Mouse (Mus musculus) kidney, adult 2 months (tissue): ENCODE measurements at regions not wholly inside any gene's neighbourhood (a gene's known extent, or its start where the extent isn't known, plus 50 kb on each side); places are given as distances from the start of the nearest gene placed in this dataset.
A peak's percentile ranks its signal among the peaks of the same experiment; 100 is the strongest.

Source experiments
- DNase-seq: peaks from one replicate; pipeline ENCODE4 v3.0.0; 2021
- H3K27ac ChIP-seq: fragments of 200-500 bp; 2 replicates; pipeline ENCODE4 v1.5.1; 2012; ENCODE audit warnings: low read depth, low read length, control low read depth, inconsistent platforms; ENCODE audit not compliant: insufficient read depth
- H3K27me3 ChIP-seq: fragments of 200-500 bp; replicated peaks from 2 replicates; pipeline ENCODE4 v1.6.1; 2012; ENCODE audit warnings: mild to moderate bottlenecking, moderate library complexity, low read length, inconsistent platforms; ENCODE audit not compliant: control insufficient read depth, insufficient read depth
- H3K36me3 ChIP-seq: fragments of 200-500 bp; 2 replicates; pipeline ENCODE4 v1.6.1; 2012; ENCODE audit warnings: mild to moderate bottlenecking, moderate library complexity, low read length, inconsistent platforms; ENCODE audit not compliant: control insufficient read depth, insufficient read depth
- H3K4me1 ChIP-seq: fragments of 200-500 bp; 2 replicates; pipeline ENCODE4 v1.6.1; 2011; ENCODE audit warnings: low read length; ENCODE audit not compliant: control insufficient read depth, insufficient read depth
- H3K4me3 ChIP-seq: fragments of 200-500 bp; 2 replicates; pipeline ENCODE4 v1.5.1; 2011; ENCODE audit warnings: mild to moderate bottlenecking, low read depth, low read length, control low read depth; ENCODE audit not compliant: insufficient read depth
- CTCF ChIP-seq: fragments of 200-500 bp; conservative IDR thresholded peaks from 2 replicates; pipeline ENCODE4 v1.5.1; 2011; ENCODE audit warnings: low read depth, mild to moderate bottlenecking, control low read depth, low read length, moderate library complexity, mixed read lengths; ENCODE audit not compliant: insufficient read depth, insufficient read length
- POLR2A ChIP-seq: fragments of 200-500 bp; IDR thresholded peaks from one replicate; pipeline ENCODE4 v1.6.1; 2011; ENCODE audit warnings: low read depth, low read length, control low read depth
- WGBS: fragments of 180-500 bp; shearing (Covaris S2); methylation state at CpG from one replicate; pipeline ENCODE4 v1.1.7; 2018; 5-methylcytosine and 5-hydroxymethylcytosine counted together

- Histone ChIP-seq H3K27ac (no peak overlapping the region), H3K27me3 (no peaks in the 10 kb centered on the region), H3K4me1 (no peaks in the 10 kb centered on the region), H3K36me3 (no peaks in the 10 kb centered on the region), H3K4me3 (no peak overlapping the region)
- WGBS = 41% methylated on average over 12 of the region's 12 CpGs
- TF ChIP-seq CTCF = no peak
- TF ChIP-seq POLR2A = no peak
- peak; percentile 81 for DNase-seq
Measured at GRCm38 (mm10) chr12:106955778-106956177, 532.7 kb upstream of the 3110018I06Rik start.

- TF ChIP-seq POLR2A = no peak
- TF ChIP-seq CTCF = no peak
- no peak for DNase-seq
- no peaks in the 10 kb centered on the region for H3K4me1 ChIP-seq
- no peak overlapping the region for H3K27ac ChIP-seq
- 76% methylated on average over 6 of the region's 6 CpGs for WGBS
- no peak overlapping the region for H3K4me3 ChIP-seq
- H3K36me3 ChIP-seq = no peaks in the 10 kb centered on the region
- H3K27me3 ChIP-seq = no peaks in the 10 kb centered on the region
Measured at GRCm38 (mm10) chr12:106956266-106956665, 532.2 kb upstream of the 3110018I06Rik start.

- no peak overlapping the region for H3K27ac ChIP-seq
- 71% methylated on average over 4 of the region's 4 CpGs for WGBS
- H3K4me3 ChIP-seq = no peak overlapping the region
- DNase-seq = no peak
- no peaks in the 10 kb centered on the region for H3K27me3 ChIP-seq
- H3K36me3 ChIP-seq = no peaks in the 10 kb centered on the region
- TF ChIP-seq CTCF (no peak), POLR2A (no peak)
- H3K4me1 ChIP-seq = no peaks in the 10 kb centered on the region
Measured at GRCm38 (mm10) chr12:106961991-106962390, 526.4 kb upstream of the 3110018I06Rik start.

- Histone ChIP-seq H3K36me3 (no peaks in the 10 kb centered on the region), H3K4me1 (no peaks in the 10 kb centered on the region), H3K27ac (no peak overlapping the region), H3K27me3 (no peaks in the 10 kb centered on the region), H3K4me3 (no peak overlapping the region)
- DNase-seq = no peak
- TF ChIP-seq POLR2A (no peak), CTCF (peak; percentile 40; the same call in 1 of the 2 replicates)
- 63% methylated on average over 5 of the region's 5 CpGs for WGBS
Measured at GRCm38 (mm10) chr12:106963762-106964161, 524.7 kb upstream of the 3110018I06Rik start.

- no peak for TF ChIP-seq POLR2A
- TF ChIP-seq CTCF = no peak
- no peak for DNase-seq
- Histone ChIP-seq H3K4me3 (no peak overlapping the region), H3K36me3 (no peaks in the 10 kb centered on the region), H3K27me3 (no peaks in the 10 kb centered on the region), H3K27ac (no peak overlapping the region), H3K4me1 (no peaks in the 10 kb centered on the region)
- 57% methylated on average over 5 of the region's 5 CpGs for WGBS
Measured at GRCm38 (mm10) chr12:106969873-106970272, 518.6 kb upstream of the 3110018I06Rik start.

GRCm38 (mm10) chr12:106992421-106992820 lies 496.0 kb upstream of the 3110018I06Rik start:
- H3K4me3 ChIP-seq = no peak overlapping the region
- H3K27ac ChIP-seq = peak overlapping the region; percentile 51; the same call in 1 of the 2 replicates
- WGBS = 42% methylated on average over 3 of the region's 3 CpGs
- H3K4me1 ChIP-seq = no peaks in the 10 kb centered on the region
- H3K36me3 ChIP-seq = no peaks in the 10 kb centered on the region
- DNase-seq = peak; percentile 82
- no peak for TF ChIP-seq CTCF
- TF ChIP-seq POLR2A = no peak
- no peaks in the 10 kb centered on the region for H3K27me3 ChIP-seq

GRCm38 (mm10) chr12:106993011-106993410 lies 495.4 kb upstream of the 3110018I06Rik start:
- Histone ChIP-seq H3K36me3 (no peaks in the 10 kb centered on the region), H3K27ac (peak overlapping the region; percentile 51; the same call in 1 of the 2 replicates), H3K27me3 (no peaks in the 10 kb centered on the region), H3K4me3 (no peak overlapping the region), H3K4me1 (no peaks in the 10 kb centered on the region)
- DNase-seq = peak; percentile 42
- TF ChIP-seq CTCF (no peak), POLR2A (no peak)
- 46% methylated on average over 4 of the region's 4 CpGs for WGBS
